Mouse (Mus musculus): ENCODE results near the gene Rufy3.

DNA sequence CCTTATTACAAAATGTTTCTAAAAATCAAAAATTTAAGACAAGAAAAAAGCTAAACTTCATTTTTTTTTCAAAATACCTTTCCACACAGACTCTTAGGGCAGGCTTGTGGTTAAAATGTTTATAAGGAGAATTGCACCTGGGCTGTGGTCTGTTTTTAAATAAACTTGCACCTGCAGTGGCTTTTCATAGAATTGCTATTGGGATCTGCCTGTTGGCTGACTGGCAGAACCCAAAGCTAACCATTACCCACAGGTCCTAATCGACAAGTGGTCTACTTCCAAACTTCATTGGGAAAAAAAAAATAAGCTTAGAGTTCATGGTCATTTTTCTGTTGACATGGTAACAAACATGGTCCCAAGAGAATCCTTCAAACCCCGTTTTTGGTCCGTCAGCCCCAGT, 30.1 kb upstream of the Rufy3 start:
- TF ChIP-seq CTCF (IDR thresholded peaks at IDR 0.05; ENCODE audit: low read depth): no peak
- TF ChIP-seq EP300 (IDR thresholded peaks at IDR 0.05; ENCODE audit: low read depth): no peak
